Mouse (Mus musculus) intestine, embryonic 14.5 days (tissue): ENCODE measurements around the gene Art2b. TPM values are rescaled to one million over a fixed set of nuclear protein-coding genes. Genes with fewer than 3 reads are reported as not detected.

ENCODE experiments used
- ATAC-seq: fragments of 200-750 bp; cut with Nextera tagmentation; replicated peaks from 2 replicates; pipeline ENCODE4 v1.8.0; 2017; ENCODE audit warnings: low read depth, moderate number of reproducible peaks, moderate TSS enrichment, moderate library complexity; ENCODE audit not compliant: low FRiP score, low TSS enrichment
- DNase-seq: peaks from one replicate; pipeline ENCODE4 v3.0.0-alpha.2; 2018; ENCODE audit warnings: low spot score
- H3K27ac ChIP-seq: fragments of 300-500 bp; sonication (generic); 2 replicates; pipeline ENCODE4 v1.5.1; 2014; ENCODE audit warnings: low read depth, mild to moderate bottlenecking, control low read depth
- H3K27me3 ChIP-seq: fragments of 300-500 bp; sonication (generic); replicated peaks from 2 replicates; pipeline ENCODE4 v1.6.1; 2014; ENCODE audit warnings: low read length, control low read depth; ENCODE audit not compliant: control insufficient read depth, insufficient read depth
- H3K36me3 ChIP-seq: fragments of 300-500 bp; sonication (generic); 2 replicates; pipeline ENCODE4 v1.6.1; 2014; ENCODE audit warnings: low read length, control low read depth; ENCODE audit not compliant: control insufficient read depth, insufficient read depth
- H3K4me1 ChIP-seq: fragments of 300-500 bp; sonication (generic); replicated peaks from 2 replicates; pipeline ENCODE4 v1.6.1; 2014; ENCODE audit warnings: low read length, control low read depth, mixed read lengths; ENCODE audit not compliant: control insufficient read depth, insufficient read depth
- H3K4me2 ChIP-seq: fragments of 300-500 bp; sonication (generic); 2 replicates; pipeline ENCODE4 v1.6.1; 2014; ENCODE audit warnings: low read length
- H3K4me3 ChIP-seq: fragments of 300-500 bp; sonication (generic); 2 replicates; pipeline ENCODE4 v1.5.1; 2014; ENCODE audit warnings: low read depth, low read length, control low read depth, mixed read lengths
- H3K9ac ChIP-seq: fragments of 300-500 bp; sonication (generic); 2 replicates; pipeline ENCODE4 v1.6.1; 2014; ENCODE audit warnings: mild to moderate bottlenecking, low read length
- H3K9me3 ChIP-seq: fragments of 300-500 bp; sonication (generic); 2 replicates; pipeline ENCODE4 v1.6.1; 2016; ENCODE audit warnings: low read length, control low read depth; ENCODE audit not compliant: control insufficient read depth
- WGBS: fragments of 180-500 bp; shearing (Covaris S2); extraction: QIAGEN DNeasy Blood & Tissue Kit; methylation state at CpG from one replicate; pipeline ENCODE4 v1.1.7; 2014; 5-methylcytosine and 5-hydroxymethylcytosine counted together
- polyA plus RNA-seq: library from polyadenylated mRNA; unstranded; fragments of >200 nt; fragmentation: Nextera tagmentation; extraction: Ambion mirVana; gene quantifications from 2 replicates; pipeline ENCODE4 v1.2.1, GENCODE M21; 2014

Gene Art2b
- polyA plus RNA-seq, 1 experiment from 2014 or later: 0.08 TPM

DNA sequence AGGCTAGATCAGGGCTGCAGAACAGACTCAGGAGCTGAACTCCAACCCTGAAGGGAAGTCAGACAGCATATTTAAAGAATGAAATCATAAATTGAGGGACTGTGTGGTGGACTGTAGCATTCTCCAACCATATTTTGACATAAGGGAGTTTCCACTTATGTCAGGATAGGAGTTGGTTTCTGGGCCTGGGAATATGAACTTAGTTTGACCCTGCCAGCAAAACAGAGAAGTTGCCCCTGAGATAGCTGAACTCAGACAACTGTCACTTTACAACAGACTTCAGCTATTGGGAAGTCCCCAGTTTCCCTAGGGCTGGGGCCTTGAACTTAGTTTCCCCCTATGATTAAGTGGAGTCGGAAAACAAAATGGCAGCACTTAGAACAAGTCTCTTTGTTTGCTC, 33.9 kb downstream of the Art2b start:
- H3K27ac ChIP-seq: no peak overlapping the region
- no peak overlapping the region for H3K4me3 ChIP-seq
- H3K27me3 ChIP-seq: no peaks in the 10 kb centered on the region
- no peaks in the 10 kb centered on the region for H3K4me1 ChIP-seq
- H3K4me2 ChIP-seq: no peak overlapping the region
- DNase-seq (no peak), ATAC-seq (no peak)
- H3K9me3 ChIP-seq: no peaks in the 10 kb centered on the region
- no peaks in the 10 kb centered on the region for H3K36me3 ChIP-seq
- 89% methylated on average over 1 of the region's 1 CpGs for WGBS
- no peak overlapping the region for H3K9ac ChIP-seq

DNA sequence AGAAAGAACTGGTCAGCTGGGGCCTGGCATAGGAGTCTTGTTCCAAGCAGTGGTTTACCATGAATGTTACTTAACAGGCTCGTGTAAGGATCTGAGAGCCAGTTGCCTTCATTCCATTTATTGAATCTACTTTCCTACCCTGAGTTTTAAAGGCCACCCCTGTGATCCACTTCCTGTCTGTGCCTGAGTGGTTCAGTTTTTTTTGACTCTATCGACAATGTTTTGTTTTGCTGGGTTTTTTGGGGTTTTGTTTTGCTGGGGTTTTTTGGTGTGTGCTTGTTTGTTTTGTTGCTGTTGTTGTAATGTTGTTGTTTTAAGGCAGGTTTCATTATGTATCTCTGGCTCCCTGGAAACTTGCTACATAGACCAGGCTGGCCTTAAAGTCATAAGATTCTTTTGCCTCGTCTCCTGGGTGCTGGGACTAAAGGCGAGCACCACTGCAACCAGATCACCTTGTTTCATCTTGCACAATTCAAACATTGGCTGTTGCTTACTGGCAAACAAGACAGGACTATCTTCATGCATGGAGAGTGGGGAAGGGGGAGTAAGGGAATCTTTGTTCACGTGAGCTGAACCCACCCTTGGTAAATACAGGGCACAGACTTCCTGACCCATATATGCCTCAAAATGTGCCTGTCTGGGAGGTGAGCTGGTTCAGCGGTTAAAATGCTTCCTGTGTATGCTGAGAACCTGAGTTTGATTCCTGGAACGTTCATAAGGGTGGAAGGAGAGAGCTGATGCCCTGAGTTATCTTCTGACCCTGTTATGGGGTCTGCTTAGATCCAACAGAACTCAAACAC, 34.5 kb downstream of the Art2b start:
- DNase-seq (no peak), ATAC-seq (0 out of 2 replicates have a peak, but pooled peaks have one; percentile 40)
- H3K9ac ChIP-seq: no peak overlapping the region
- no peaks in the 10 kb centered on the region for H3K9me3 ChIP-seq
- no peak overlapping the region for H3K27ac ChIP-seq
- H3K36me3 ChIP-seq: no peaks in the 10 kb centered on the region
- H3K27me3 ChIP-seq: no peaks in the 10 kb centered on the region
- no peaks in the 10 kb centered on the region for H3K4me1 ChIP-seq
- no peak overlapping the region for H3K4me3 ChIP-seq
- H3K4me2 ChIP-seq: no peak overlapping the region
- 54% methylated on average over 7 of the region's 7 CpGs for WGBS

DNA sequence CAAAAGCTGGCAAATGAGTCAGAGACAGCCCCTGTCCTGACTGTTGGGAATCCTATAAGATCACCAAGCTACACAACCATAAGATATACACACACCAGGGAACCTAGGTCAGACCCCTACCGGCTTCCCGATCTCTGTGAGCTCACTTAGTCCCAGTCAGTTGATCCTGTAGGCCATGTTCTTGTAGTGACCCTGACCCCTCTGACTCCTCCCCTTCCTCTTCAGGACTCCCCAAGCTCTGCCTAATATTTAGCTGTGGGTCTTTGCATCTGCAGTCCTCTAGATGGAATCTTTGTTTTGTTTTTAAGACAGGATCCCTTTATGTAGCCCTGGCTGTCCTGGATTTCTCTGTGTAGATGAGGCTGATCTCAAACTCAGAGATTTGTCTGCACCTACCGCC, 36.1 kb downstream of the Art2b start:
- Histone ChIP-seq H3K4me3 (no peak overlapping the region), H3K27me3 (no peaks in the 10 kb centered on the region), H3K36me3 (no peaks in the 10 kb centered on the region), H3K9me3 (no peaks in the 10 kb centered on the region), H3K27ac (no peak overlapping the region), H3K4me1 (no peaks in the 10 kb centered on the region), H3K9ac (no peak overlapping the region), H3K4me2 (no peak overlapping the region)
- WGBS: 89% methylated on average over 3 of the region's 3 CpGs
- ATAC-seq: no peak
- no peak for DNase-seq

DNA sequence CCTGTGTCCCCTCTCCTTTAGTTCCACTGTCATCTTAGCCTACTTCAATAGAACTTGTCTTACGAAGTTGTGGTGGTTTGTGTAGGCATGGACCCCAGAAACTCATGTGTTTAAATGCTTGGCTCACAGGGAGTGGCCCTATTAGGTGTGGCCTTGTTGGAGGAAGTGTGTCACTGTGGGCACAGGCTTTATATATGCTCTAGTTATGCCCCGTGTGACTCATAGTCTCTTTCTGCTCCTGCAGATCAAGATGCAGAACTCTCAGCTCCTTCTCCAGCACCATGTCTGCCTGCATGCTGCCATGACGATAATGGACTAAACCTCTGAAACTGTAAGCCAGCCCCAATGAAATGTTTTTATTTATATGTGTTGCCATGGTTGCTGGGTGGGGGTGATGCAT, 37.7 kb downstream of the Art2b start:
- no peaks in the 10 kb centered on the region for H3K9me3 ChIP-seq
- DNase-seq: no peak
- H3K4me2 ChIP-seq: no peak overlapping the region
- no peaks in the 10 kb centered on the region for H3K27me3 ChIP-seq
- no peaks in the 10 kb centered on the region for H3K36me3 ChIP-seq
- H3K9ac ChIP-seq: no peak overlapping the region
- 77% methylated on average over 3 of the region's 3 CpGs for WGBS
- ATAC-seq: no peak
- H3K4me3 ChIP-seq: no peak overlapping the region
- no peak overlapping the region for H3K27ac ChIP-seq
- H3K4me1 ChIP-seq: no peaks in the 10 kb centered on the region

DNA sequence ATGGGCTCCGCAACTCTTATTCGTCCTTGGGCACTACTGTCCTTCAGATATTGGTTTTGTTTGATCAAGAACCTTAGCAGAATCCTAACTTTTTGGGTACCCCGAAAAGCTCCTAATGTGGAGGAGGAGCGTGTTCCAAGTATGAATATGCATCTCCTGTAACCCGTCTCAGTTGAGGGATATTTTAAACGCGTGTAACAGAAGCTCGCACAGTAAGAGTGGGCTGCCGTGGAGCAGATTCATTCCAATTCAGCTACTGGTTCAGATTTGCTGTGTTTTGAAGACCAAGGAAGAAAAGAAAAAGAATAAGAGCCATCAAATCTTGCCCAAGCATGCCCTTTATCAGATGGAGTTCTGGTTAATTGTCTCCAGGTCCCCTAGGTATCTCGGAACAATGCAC, 43.7 kb downstream of the Art2b start:
- no peak overlapping the region for H3K4me3 ChIP-seq
- no peak for ATAC-seq
- H3K4me1 ChIP-seq: 0 out of 2 replicates have a peak, but pooled peaks cover 3% of the 10 kb centered on the region
- 80% methylated on average over 10 of the region's 10 CpGs for WGBS
- H3K4me2 ChIP-seq: no peak overlapping the region
- H3K36me3 ChIP-seq: no peaks in the 10 kb centered on the region
- H3K27ac ChIP-seq: no peak overlapping the region
- H3K27me3 ChIP-seq: no peaks in the 10 kb centered on the region
- DNase-seq: no peak
- H3K9me3 ChIP-seq: no peaks in the 10 kb centered on the region
- no peak overlapping the region for H3K9ac ChIP-seq

DNA sequence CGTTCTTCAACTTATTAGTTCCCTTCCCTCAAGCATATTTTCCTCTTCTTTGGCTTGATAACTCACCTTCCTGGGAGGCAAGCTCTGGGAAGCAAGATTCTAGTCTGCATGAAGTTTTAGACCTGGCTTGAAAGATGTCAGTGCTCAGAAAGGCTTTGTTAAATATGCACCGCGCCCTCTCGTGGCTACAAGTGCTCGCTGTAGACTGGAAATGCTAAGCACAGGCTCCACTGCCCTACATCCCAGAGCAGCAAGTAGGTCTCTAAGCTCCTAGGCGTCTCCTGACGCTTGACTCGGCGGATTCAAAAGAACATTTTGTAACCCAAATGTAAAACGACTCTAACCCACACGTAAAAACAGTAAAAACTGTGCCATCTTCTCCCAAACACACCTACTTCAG, 44.3 kb downstream of the Art2b start:
- H3K9ac ChIP-seq: no peak overlapping the region
- H3K27ac ChIP-seq: no peak overlapping the region
- H3K27me3 ChIP-seq: no peaks in the 10 kb centered on the region
- ATAC-seq (no peak), DNase-seq (peak; percentile 83)
- no peak overlapping the region for H3K4me3 ChIP-seq
- 6% methylated on average over 11 of the region's 11 CpGs for WGBS
- H3K4me1 ChIP-seq: 0 out of 2 replicates have a peak, but pooled peaks cover 3% of the 10 kb centered on the region
- no peak overlapping the region for H3K4me2 ChIP-seq
- no peaks in the 10 kb centered on the region for H3K9me3 ChIP-seq
- no peaks in the 10 kb centered on the region for H3K36me3 ChIP-seq

DNA sequence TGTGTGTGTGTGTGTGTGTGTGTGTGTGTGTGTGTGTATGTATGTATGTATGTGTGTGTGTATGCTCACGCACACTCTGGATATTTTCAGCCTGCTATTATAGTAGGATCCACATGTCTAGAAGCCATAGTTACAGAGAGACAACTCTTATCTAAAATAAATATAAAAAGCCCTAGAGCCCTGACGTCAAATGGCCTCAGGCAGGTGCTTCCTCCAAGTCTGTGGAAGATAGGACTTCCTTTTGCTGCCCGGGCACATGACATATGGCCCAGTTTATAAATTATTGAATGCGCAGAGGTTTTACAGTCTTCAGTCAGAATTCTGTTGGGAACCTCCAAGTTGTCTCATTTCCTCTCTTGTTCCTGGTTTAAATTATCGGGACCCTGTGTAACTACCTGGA, 44.7 kb downstream of the Art2b start:
- DNase-seq (no peak), ATAC-seq (no peak)
- Histone ChIP-seq H3K4me2 (no peak overlapping the region), H3K4me1 (0 out of 2 replicates have a peak, but pooled peaks cover 3% of the 10 kb centered on the region), H3K9ac (no peak overlapping the region), H3K36me3 (no peaks in the 10 kb centered on the region), H3K4me3 (no peak overlapping the region), H3K27ac (no peak overlapping the region), H3K27me3 (no peaks in the 10 kb centered on the region), H3K9me3 (no peaks in the 10 kb centered on the region)
- 69% methylated on average over 5 of the region's 5 CpGs for WGBS

DNA sequence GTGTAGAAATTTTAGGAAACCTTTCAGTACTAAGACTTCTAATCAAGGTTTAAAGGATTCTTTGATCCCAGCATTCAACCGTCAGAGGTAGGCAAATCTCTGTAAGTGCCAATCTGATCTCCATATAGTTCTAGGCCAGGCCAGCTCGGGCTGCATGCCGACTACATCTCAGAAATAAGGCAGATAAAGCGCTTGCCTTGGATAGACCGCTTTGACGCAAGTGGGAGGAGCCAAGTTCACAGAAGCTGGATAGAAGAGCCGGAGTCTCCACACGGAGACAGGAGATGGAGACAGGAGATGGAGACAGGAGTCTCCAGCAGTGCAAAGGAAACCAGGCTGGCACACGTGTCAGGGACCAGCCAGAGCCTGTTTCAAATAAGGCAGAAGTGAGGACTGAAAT, 45.6 kb downstream of the Art2b start:
- Histone ChIP-seq H3K9ac (no peak overlapping the region), H3K27me3 (no peaks in the 10 kb centered on the region), H3K4me3 (no peak overlapping the region), H3K9me3 (no peaks in the 10 kb centered on the region), H3K4me1 (peaks cover 5% of the 10 kb centered on the region; the same call in 1 of the 2 replicates), H3K27ac (no peak overlapping the region), H3K4me2 (no peak overlapping the region), H3K36me3 (no peaks in the 10 kb centered on the region)
- DNase-seq (no peak), ATAC-seq (no peak)
- WGBS: 46% methylated on average over 9 of the region's 9 CpGs
